17 mouse cellular contexts compared by ENCODE assay signal in genomic region chr5:25041947-25042346, GRCm38 (mm10). TPM values are rescaled to one million over a fixed set of nuclear protein-coding genes. Genes with fewer than 3 reads are reported as not detected.
DNase-seq lines count a peak whose midpoint lies in the region; TF ChIP-seq lines count a peak whose summit lies in the region.
"Had no signal": no experiment of that assay in that cellular context is flagged by ENCODE, and none has a peak within 500 bp of the region (broad histone marks: within the 10 kb centered on the region; RNA-seq: fewer than 3 reads in every experiment).

No protein-coding gene starts in this region.

- TF ChIP-seq EP300 in MEL (IDR thresholded peaks at IDR 0.05; ENCODE audit: low read depth in 1 of 2, low read length in 2 of 2) = peak; percentile 80 to 98

- TF ChIP-seq RAD21 in MEL (IDR thresholded peaks at IDR 0.05; ENCODE audit: low read depth, low read length) = no peak

- H3K36me3 ChIP-seq in MEL (ENCODE audit: control insufficient read depth in 1 of 2, insufficient read depth in 2 of 2, low read length in 2 of 2) = peaks cover 0 to 22% of the 10 kb centered on the region in 2 experiments; a peak in 2 of 4 replicates
- no peaks in the 10 kb centered on the region for H3K36me3 ChIP-seq in splenic B cell, adult 2 months (ENCODE audit: control insufficient read depth, insufficient read depth, low read length, poor library complexity, severe bottlenecking)
- H3K36me3 ChIP-seq: embryonic facial prominence, embryonic 13.5 days; G1E; heart, embryonic 12.5 days; hindbrain, embryonic 13.5 days; limb, embryonic 13.5 days; neural tube, embryonic 15.5 days had no signal

- TF ChIP-seq CTCF in MEL (IDR thresholded peaks at IDR 0.05 in 2 of 3, conservative IDR thresholded peaks at IDR 0.05 in 1 of 3; ENCODE audit: control insufficient read depth in 1 of 3, insufficient read depth in 1 of 3, low read depth in 2 of 3, low read length in 3 of 3, poor library complexity in 1 of 3, severe bottlenecking in 1 of 3) = no peak

- H3K9me3 ChIP-seq in MEL (replicated peaks; ENCODE audit: insufficient read depth, low read length) = no peaks in the 10 kb centered on the region
- H3K9me3 ChIP-seq: embryonic facial prominence, embryonic 13.5 days; G1E; heart, embryonic 12.5 days; hindbrain, embryonic 13.5 days; limb, embryonic 13.5 days had no signal

- H3K9ac ChIP-seq in MEL (ENCODE audit: control insufficient read depth, low read depth, low read length, poor library complexity, severe bottlenecking) = peak overlapping the region; percentile 37; the same call in 1 of the 2 replicates
- H3K9ac ChIP-seq: embryonic facial prominence, embryonic 13.5 days; heart, embryonic 12.5 days; hindbrain, embryonic 13.5 days; limb, embryonic 13.5 days; liver, embryonic 14.5 days; neural tube, embryonic 15.5 days had no signal

- no peak for TF ChIP-seq POLR2A in MEL (IDR thresholded peaks at IDR 0.05; ENCODE audit: control insufficient read depth in 1 of 2, insufficient read depth in 1 of 2, low read depth in 1 of 2, low read length in 2 of 2, poor library complexity in 1 of 2)

- peak overlapping the region; percentile 53 for H3K27ac ChIP-seq in MEL (ENCODE audit: control insufficient read depth, low read depth, low read length)
- H3K27ac ChIP-seq: embryonic facial prominence, embryonic 13.5 days; hindbrain, embryonic 13.5 days; limb, embryonic 13.5 days; liver, embryonic 14.5 days; macrophage; neural tube, embryonic 15.5 days had no signal

- H3K4me3 ChIP-seq in MEL (ENCODE audit: control insufficient read depth in 1 of 2, insufficient read depth in 1 of 2, low read depth in 2 of 2, low read length in 2 of 2) = 0 out of 4 replicates have a peak overlapping the region, but pooled peaks of 1 of the 2 experiments have one; percentile 9
- H3K4me3 ChIP-seq: embryonic facial prominence, embryonic 13.5 days; heart, embryonic 12.5 days; hindbrain, embryonic 13.5 days; limb, embryonic 13.5 days; neural tube, embryonic 15.5 days had no signal

- peak; percentile 93 for DNase-seq in MEL (ENCODE audit: low read depth, low spot score)
- peak; percentile 84 to 90 for DNase-seq in lung, adult 18-20 months
- DNase-seq in lung, postnatal 4 days = peak; percentile 52 to 69
- DNase-seq in splenic B cell, adult 2 months (ENCODE audit: low read depth, low spot score) = peak; percentile 3
- no peak for DNase-seq in adrenal gland, postnatal 36 days
- DNase-seq in ovary, adult 18-20 months (ENCODE audit: low spot score) = no peak
- DNase-seq in heart, adult 11 months = no peak
- DNase-seq: cerebellum, adult 9-11 months; gastrocnemius, postnatal 36 days had no signal

- no peaks in the 10 kb centered on the region for H3K27me3 ChIP-seq in MEL (ENCODE audit: control insufficient read depth in 1 of 2, insufficient read depth in 2 of 2, low read length in 2 of 2)
- no peaks in the 10 kb centered on the region for H3K27me3 ChIP-seq in splenic B cell, adult 2 months (ENCODE audit: control insufficient read depth, insufficient read depth, low read length, poor library complexity, severe bottlenecking)
- H3K27me3 ChIP-seq: embryonic facial prominence, embryonic 13.5 days; heart, embryonic 12.5 days; hindbrain, embryonic 13.5 days; limb, embryonic 13.5 days; neural tube, embryonic 15.5 days had no signal

- no peaks in the 10 kb centered on the region for H3K79me2 ChIP-seq in MEL (ENCODE audit: control insufficient read depth, insufficient read depth, low read length, poor library complexity)

- peaks cover 14 to 31% of the 10 kb centered on the region in 2 experiments for H3K4me1 ChIP-seq in MEL (ENCODE audit: control insufficient read depth in 1 of 2, insufficient read depth in 2 of 2, low read length in 2 of 2)
- H3K4me1 ChIP-seq: hindbrain, embryonic 13.5 days; limb, embryonic 13.5 days; neural tube, embryonic 15.5 days had no signal

TF ChIP-seq in MEL, 35 proteins besides CTCF, POLR2A, EP300 and RAD21:
- no peak for TF ChIP-seq MXI1 (IDR thresholded peaks at IDR 0.05; ENCODE audit: low read depth, low read length)
- TF ChIP-seq MYC (IDR thresholded peaks at IDR 0.05; ENCODE audit: low read depth, low read length) = no peak
- TF ChIP-seq TCF12 (IDR thresholded peaks at IDR 0.05; ENCODE audit: low read depth, low read length) = peak; percentile 61; the same call in 1 of the 2 replicates
- peak; percentile 75 for TF ChIP-seq TAL1 (IDR thresholded peaks at IDR 0.05; ENCODE audit: low read length)
- peak; percentile 21; the same call in 1 of the 2 replicates for TF ChIP-seq JUND (IDR thresholded peaks at IDR 0.05; ENCODE audit: low read depth, low read length)
- peak; percentile 12; the same call in 1 of the 2 replicates for TF ChIP-seq SIN3A (IDR thresholded peaks at IDR 0.05; ENCODE audit: low read length)
- TF ChIP-seq MAX (IDR thresholded peaks at IDR 0.05; ENCODE audit: low read length) = no peak
- no peak for TF ChIP-seq ZKSCAN1 (IDR thresholded peaks at IDR 0.05; ENCODE audit: low read depth, low read length)
- no peak for TF ChIP-seq UBTF (IDR thresholded peaks at IDR 0.05; ENCODE audit: borderline replicate concordance, insufficient read depth, low read depth, low read length)
- peak; percentile 82 for TF ChIP-seq ETS1 (IDR thresholded peaks at IDR 0.05; ENCODE audit: low read depth, low read length)
- TF ChIP-seq ZC3H11A (IDR thresholded peaks at IDR 0.05; ENCODE audit: low read depth, low read length) = 0 out of 2 replicates have a peak, but pooled peaks have one; percentile 6
- TF ChIP-seq TBP (IDR thresholded peaks at IDR 0.05; ENCODE audit: low read depth, low read length) = no peak
- TF ChIP-seq NELFE (IDR thresholded peaks at IDR 0.05; ENCODE audit: low read depth, low read length) = no peak
- no peak for TF ChIP-seq CHD2 (IDR thresholded peaks at IDR 0.05; ENCODE audit: low read length)
- TF ChIP-seq HCFC1 (IDR thresholded peaks at IDR 0.05; ENCODE audit: low read depth, low read length) = no peak
- TF ChIP-seq GATA1 (IDR thresholded peaks at IDR 0.05; ENCODE audit: low read depth, low read length) = peak; percentile 97
- no peak for TF ChIP-seq USF2 (IDR thresholded peaks at IDR 0.05; ENCODE audit: borderline replicate concordance in 1 of 2, insufficient read depth in 1 of 2, low read depth in 1 of 2, low read length in 2 of 2)
- no peak for TF ChIP-seq POLR2AphosphoS5 (IDR thresholded peaks at IDR 0.05; ENCODE audit: borderline replicate concordance, low read depth, low read length)
- TF ChIP-seq USF1 (IDR thresholded peaks at IDR 0.05; ENCODE audit: low read depth, low read length) = no peak
- no peak for TF ChIP-seq SMC3 (IDR thresholded peaks at IDR 0.05; ENCODE audit: low read depth, low read length)
- TF ChIP-seq RCOR1 (IDR thresholded peaks at IDR 0.05; ENCODE audit: low read depth, low read length) = peak; percentile 83
- TF ChIP-seq MEF2A (IDR thresholded peaks at IDR 0.05; ENCODE audit: extremely low read depth, insufficient replicate concordance, low read depth, low read length, poor library complexity, severe bottlenecking) = no peak
- no peak for TF ChIP-seq ZNF384 (IDR thresholded peaks at IDR 0.05; ENCODE audit: low read depth, low read length)
- TF ChIP-seq BHLHE40 (IDR thresholded peaks at IDR 0.05; ENCODE audit: borderline replicate concordance, low read depth, low read length) = peak; percentile 17; the same call in 1 of the 2 replicates
- TF ChIP-seq NRF1 (IDR thresholded peaks at IDR 0.05; ENCODE audit: insufficient read depth, low read depth, low read length, poor library complexity, severe bottlenecking) = no peak

RNA-seq across cellular contexts. Expression of gene Prkag2, which starts 58.5 kb away (rescaled TPM):
- 7.7 and 8.0 TPM in 2 replicates for total RNA-seq in MEL (2012; rRNA removed)
- polyA plus RNA-seq in MEL (2012; ENCODE audit: insufficient read depth in 1 of 2, insufficient read length in 2 of 2, low read depth in 1 of 2, low replicate concordance in 2 of 2, missing spikeins in 1 of 2) = 10 to 100 TPM in 1 of 2 experiments, not detected in 1; 27.9 TPM
- 10 to 100 TPM; 36.8 to 42.7 TPM for total RNA-seq in adrenal gland, postnatal 36 days (2021)
- total RNA-seq: G1E had no signal
- polyA plus RNA-seq: G1E had no signal

Comparison
In these comparisons a context has a peak if more than half of its experiments do, and no peak if none do; other contexts are left out.
1. DNase-seq: peak in MEL (single experiment), lung, adult 18-20 months (2 of 2), lung, postnatal 4 days (2 of 2) and splenic B cell, adult 2 months (single experiment); none in adrenal gland, postnatal 36 days (0 of 2), ovary, adult 18-20 months (single experiment) and heart, adult 11 months (single experiment).